Mouse (Mus musculus) urinary bladder, postnatal 36 days (tissue): ENCODE measurements around the gene Tpt1.
"Not testable (repeated sequence)": the region's sequence is repeated elsewhere in the genome, so short reads cannot be mapped to it uniquely, and the experiment has no call there.

Experiments
- DNase-seq, 2 experiments: peaks; one replicate each; pipeline ENCODE4 v3.0.0; 2022; ENCODE audit warnings: low spot score in 2 of 2, mixed read lengths in 1 of 2

Tpt1 gene

GRCm38 (mm10) chr14:75844111-75844695, 690 bp upstream of the Tpt1 start:
- no peak for DNase-seq

- peak; percentile 86 to 91 for DNase-seq
Observed at GRCm38 (mm10) chr14:75845698-75846115, 814 bp downstream of the Tpt1 start.

- DNase-seq = no peak
Observed at GRCm38 (mm10) chr14:75847669-75848068, 2.8 kb downstream of the Tpt1 start.

GRCm38 (mm10) chr14:75848482-75848881, 3.6 kb downstream of the Tpt1 start:
- DNase-seq = no peak

- DNase-seq = no peak
Observed at GRCm38 (mm10) chr14:75849236-75849635, 4.3 kb downstream of the Tpt1 start.

GRCm38 (mm10) chr14:75849842-75850568, 5.1 kb downstream of the Tpt1 start:
- no peak for DNase-seq

- no peak for DNase-seq
Observed at GRCm38 (mm10) chr14:75850819-75851218, 5.9 kb downstream of the Tpt1 start.

- no peak for DNase-seq
Observed at GRCm38 (mm10) chr14:75852016-75852415, 7.1 kb downstream of the Tpt1 start.

GRCm38 (mm10) chr14:75855263-75855992, 10.5 kb downstream of the Tpt1 start:
- DNase-seq = no peak

- no peak for DNase-seq
Observed at GRCm38 (mm10) chr14:75858181-75858580, 13.3 kb downstream of the Tpt1 start.

GRCm38 (mm10) chr14:75859619-75860018, 14.7 kb downstream of the Tpt1 start:
- no peak for DNase-seq

- no peak for DNase-seq
Observed at GRCm38 (mm10) chr14:75862701-75863100, 17.8 kb downstream of the Tpt1 start.

- peak; percentile 55 to 72 for DNase-seq
Observed at GRCm38 (mm10) chr14:75863549-75864409, 18.9 kb downstream of the Tpt1 start.

- no peak for DNase-seq
Observed at GRCm38 (mm10) chr14:75866706-75867333, 21.9 kb downstream of the Tpt1 start.

GRCm38 (mm10) chr14:75868028-75868427, 23.1 kb downstream of the Tpt1 start:
- not testable (repeated sequence) for DNase-seq

- DNase-seq = no peak
Observed at GRCm38 (mm10) chr14:75869769-75870363, 25.0 kb downstream of the Tpt1 start.

GRCm38 (mm10) chr14:75870631-75871030, 25.7 kb downstream of the Tpt1 start:
- DNase-seq = no peak

GRCm38 (mm10) chr14:75871111-75871510, 26.2 kb downstream of the Tpt1 start:
- DNase-seq = no peak

- DNase-seq = no peak
Observed at GRCm38 (mm10) chr14:75871750-75872149, 26.9 kb downstream of the Tpt1 start.

GRCm38 (mm10) chr14:75873612-75874011, 28.7 kb downstream of the Tpt1 start:
- peak in 1 of 2 experiments; percentile 28 for DNase-seq
